Mouse (Mus musculus) liver, embryonic 14.5 days (tissue): ENCODE measurements around the gene Smyd3. TPM values are rescaled to one million over a fixed set of nuclear protein-coding genes. Genes with fewer than 3 reads are reported as not detected.

Experiments
- ATAC-seq: fragments of 200-750 bp; cut with Nextera tagmentation; 2 replicates; pipeline ENCODE4 v1.8.0; 2017; ENCODE audit warnings: moderate number of reproducible peaks, mild to moderate bottlenecking, moderate library complexity; ENCODE audit not compliant: insufficient read depth
- DNase-seq, 3 experiments: peaks; one replicate each; pipeline ENCODE4 v3.0.0-alpha.2; 2012 to 2013; ENCODE audit warnings: low read depth in 3 of 3, low spot score in 3 of 3
- H3K27ac ChIP-seq: fragments of 300-500 bp; sonication (generic); 2 replicates; pipeline ENCODE4 v1.5.1; 2014; ENCODE audit warnings: moderate library complexity, mild to moderate bottlenecking, control low read depth, inconsistent platforms
- H3K27me3 ChIP-seq: fragments of 300-500 bp; sonication (generic); 2 replicates; pipeline ENCODE4 v1.6.1; 2014; ENCODE audit warnings: mild to moderate bottlenecking, low read length, moderate library complexity; ENCODE audit not compliant: control insufficient read depth, insufficient read depth
- H3K36me3 ChIP-seq: fragments of 300-500 bp; sonication (generic); replicated peaks from 2 replicates; pipeline ENCODE4 v1.6.1; 2014; ENCODE audit warnings: low read depth; ENCODE audit not compliant: control insufficient read depth, insufficient read depth
- H3K4me1 ChIP-seq, 2 experiments: fragments of 200-500 bp in 1 of 2; fragments of 300-500 bp in 1 of 2; sonication (generic) in 1 of 2; replicated peaks; 2 replicates each; pipeline ENCODE4 v1.6.1; 2012 to 2014; ENCODE audit warnings: antibody characterized with exemption in 1 of 2, inconsistent platforms in 1 of 2, low read length in 1 of 2; ENCODE audit not compliant: control insufficient read depth in 2 of 2, insufficient read depth in 2 of 2
- H3K4me2 ChIP-seq: fragments of 300-500 bp; sonication (generic); 2 replicates; pipeline ENCODE4 v1.6.1; 2014; ENCODE audit warnings: low read depth, mild to moderate bottlenecking, control low read depth, moderate library complexity
- H3K4me3 ChIP-seq, 2 experiments: fragments of 200-500 bp in 1 of 2; fragments of 300-500 bp in 1 of 2; sonication (generic) in 1 of 2; 2 replicates each; pipeline ENCODE4 v1.5.1; 2012 to 2014; ENCODE audit warnings: low read depth in 2 of 2, low read length in 2 of 2, mild to moderate bottlenecking in 2 of 2, control low read depth in 1 of 2, inconsistent platforms in 1 of 2, moderate library complexity in 1 of 2; ENCODE audit not compliant: insufficient read depth in 1 of 2
- H3K9ac ChIP-seq: fragments of 300-500 bp; sonication (generic); replicated peaks from 2 replicates; pipeline ENCODE4 v1.6.1; 2014; ENCODE audit warnings: mild to moderate bottlenecking, control low read depth, moderate library complexity
- H3K9me3 ChIP-seq: fragments of 300-500 bp; sonication (generic); 2 replicates; pipeline ENCODE4 v1.6.1; 2016; ENCODE audit warnings: low read length, mixed read lengths; ENCODE audit not compliant: control insufficient read depth
- CTCF ChIP-seq: IDR thresholded peaks from 2 replicates; pipeline ENCODE4 v1.5.1; 2016; ENCODE audit warnings: antibody characterized with exemption, low read depth, control low read depth
- EP300 ChIP-seq: IDR thresholded peaks from 2 replicates; pipeline ENCODE4 v1.6.1; 2016; ENCODE audit warnings: antibody characterized with exemption, low read depth
- WGBS: fragments of 180-500 bp; shearing (Covaris S2); extraction: QIAGEN DNeasy Blood & Tissue Kit; methylation state at CpG from one replicate; pipeline ENCODE4 v1.1.7; 2014; ENCODE audit not compliant: insufficient replicate concordance; 5-methylcytosine and 5-hydroxymethylcytosine counted together
- polyA plus RNA-seq, 2 experiments: library from polyadenylated mRNA; depleted of rRNA in 1 of 2; stranded (reverse) in 1 of 2; unstranded in 1 of 2; fragments of >200 nt; fragmentation: Nextera tagmentation in 1 of 2; extraction: Ambion mirVana in 1 of 2; gene quantifications; 2 replicates each; pipeline versions ENCODE4 v1.2.1 to v1.2.3; 2012 to 2014

The Smyd3 gene
- polyA plus RNA-seq, 2 experiments = 2.6 to 6.6 TPM

DNA sequence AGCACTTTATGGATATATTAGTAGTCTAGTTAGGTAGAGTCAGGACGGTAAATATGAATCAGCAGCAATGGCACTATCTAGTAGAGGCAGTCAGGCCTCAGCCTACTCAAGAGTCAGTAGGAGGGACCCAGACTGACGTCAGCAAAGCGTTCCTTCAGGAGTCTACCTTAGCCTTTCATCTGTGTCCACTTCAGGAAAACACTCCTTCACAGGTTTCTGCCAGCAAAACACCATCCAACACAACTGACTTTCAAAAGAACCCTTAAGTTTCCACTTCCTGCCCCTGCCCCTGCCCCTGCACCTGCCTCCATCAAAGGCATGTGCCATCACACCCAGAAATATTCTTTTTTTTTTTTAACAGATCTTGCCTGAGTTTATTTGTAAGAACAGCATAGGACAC lies 2.1 kb upstream of the Smyd3 start:
- WGBS = 71% methylated on average over 3 of the region's 3 CpGs
- TF ChIP-seq CTCF (no peak), EP300 (no peak)
- Histone ChIP-seq H3K4me2 (no peak overlapping the region), H3K4me1 (peaks cover 5 to 6% of the 10 kb centered on the region in 2 experiments; a peak in 2 of 4 replicates), H3K9ac (no peak overlapping the region), H3K27me3 (no peaks in the 10 kb centered on the region), H3K27ac (no peak overlapping the region), H3K36me3 (no peaks in the 10 kb centered on the region), H3K9me3 (no peaks in the 10 kb centered on the region), H3K4me3 (no peak overlapping the region)
- DNase-seq (no peak), ATAC-seq (no peak)

DNA sequence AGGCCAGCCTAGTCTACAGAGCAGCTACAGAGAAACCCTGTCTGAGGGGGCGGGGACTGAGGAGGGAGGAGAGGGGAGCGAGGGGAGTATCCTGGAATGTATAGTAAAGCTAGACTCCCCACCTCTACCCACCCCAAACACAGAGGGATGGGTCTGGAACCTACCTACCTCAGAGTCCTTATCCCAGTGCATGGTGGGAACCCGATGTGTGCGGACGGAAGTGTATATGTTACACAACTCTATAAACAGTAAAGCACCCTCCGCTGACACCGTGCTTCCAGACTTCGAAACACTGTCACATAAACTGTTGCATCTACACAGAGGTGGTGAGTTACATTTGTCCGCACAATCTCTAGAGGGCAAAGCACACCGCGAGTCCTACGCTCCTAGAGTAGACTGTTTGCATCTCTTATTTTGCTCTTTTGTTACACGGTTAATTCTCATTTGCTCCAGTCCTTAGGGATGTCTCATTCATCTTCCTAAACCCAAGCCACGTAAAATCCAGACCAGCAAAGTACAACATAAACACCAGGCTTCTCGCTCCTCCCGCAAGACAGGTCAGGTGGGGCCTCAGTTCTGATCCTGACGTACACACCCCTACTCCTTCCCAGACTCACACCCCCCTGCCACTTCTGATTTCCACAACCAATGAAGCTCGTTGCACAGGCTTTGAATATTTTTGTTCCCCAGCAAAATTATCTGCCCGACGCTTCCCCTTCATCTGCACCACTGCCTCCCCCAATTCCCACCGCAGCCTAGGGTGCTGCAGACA lies 714 bp downstream of the Smyd3 start:
- H3K9me3 ChIP-seq = no peaks in the 10 kb centered on the region
- DNase-seq = peak in 2 of 3 experiments; percentile 22 to 33
- no peaks in the 10 kb centered on the region for H3K27me3 ChIP-seq
- H3K4me3 ChIP-seq = peak overlapping the region; percentile 70 to 75
- ATAC-seq = peak; percentile 77
- peak overlapping the region; percentile 40 for H3K27ac ChIP-seq
- H3K36me3 ChIP-seq = no peaks in the 10 kb centered on the region
- H3K9ac ChIP-seq = peak overlapping the region; percentile 78
- H3K4me2 ChIP-seq = peak overlapping the region; percentile 98
- TF ChIP-seq CTCF (no peak), EP300 (no peak)
- WGBS = under 1% methylated on average over 21 of the region's 21 CpGs
- peaks cover 5 to 6% of the 10 kb centered on the region in 2 experiments; a peak in 2 of 4 replicates for H3K4me1 ChIP-seq

DNA sequence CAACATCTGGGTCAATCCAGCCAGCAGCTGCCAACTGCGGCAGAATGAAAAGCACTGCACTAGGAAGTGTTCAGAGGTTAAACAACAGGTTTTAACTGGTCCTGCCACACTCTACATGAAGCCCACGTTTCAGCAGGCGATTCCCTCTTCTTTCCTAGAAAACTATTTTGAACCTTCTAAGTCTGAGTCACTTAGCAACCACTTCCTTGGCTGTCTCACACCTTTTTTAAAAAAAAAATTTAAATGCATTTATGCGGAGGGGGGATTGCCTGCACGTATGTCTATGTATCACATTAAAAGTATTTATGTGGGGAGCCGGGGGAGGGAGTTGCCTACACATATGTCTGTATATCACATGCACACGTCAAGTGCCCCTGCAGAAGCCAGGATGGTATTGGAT lies 5.9 kb downstream of the Smyd3 start:
- no peak for ATAC-seq
- TF ChIP-seq CTCF = no peak
- no peak for TF ChIP-seq EP300
- no peaks in the 10 kb centered on the region for H3K27me3 ChIP-seq
- H3K4me2 ChIP-seq = no peak overlapping the region
- no peak overlapping the region for H3K4me3 ChIP-seq
- H3K9me3 ChIP-seq = no peaks in the 10 kb centered on the region
- 66% methylated on average over 7 of the region's 7 CpGs for WGBS
- no peaks in the 10 kb centered on the region for H3K36me3 ChIP-seq
- H3K9ac ChIP-seq = no peak overlapping the region
- H3K4me1 ChIP-seq = peaks cover 4 to 5% of the 10 kb centered on the region in 2 experiments; a peak in 2 of 4 replicates
- no peak overlapping the region for H3K27ac ChIP-seq
- DNase-seq = no peak

DNA sequence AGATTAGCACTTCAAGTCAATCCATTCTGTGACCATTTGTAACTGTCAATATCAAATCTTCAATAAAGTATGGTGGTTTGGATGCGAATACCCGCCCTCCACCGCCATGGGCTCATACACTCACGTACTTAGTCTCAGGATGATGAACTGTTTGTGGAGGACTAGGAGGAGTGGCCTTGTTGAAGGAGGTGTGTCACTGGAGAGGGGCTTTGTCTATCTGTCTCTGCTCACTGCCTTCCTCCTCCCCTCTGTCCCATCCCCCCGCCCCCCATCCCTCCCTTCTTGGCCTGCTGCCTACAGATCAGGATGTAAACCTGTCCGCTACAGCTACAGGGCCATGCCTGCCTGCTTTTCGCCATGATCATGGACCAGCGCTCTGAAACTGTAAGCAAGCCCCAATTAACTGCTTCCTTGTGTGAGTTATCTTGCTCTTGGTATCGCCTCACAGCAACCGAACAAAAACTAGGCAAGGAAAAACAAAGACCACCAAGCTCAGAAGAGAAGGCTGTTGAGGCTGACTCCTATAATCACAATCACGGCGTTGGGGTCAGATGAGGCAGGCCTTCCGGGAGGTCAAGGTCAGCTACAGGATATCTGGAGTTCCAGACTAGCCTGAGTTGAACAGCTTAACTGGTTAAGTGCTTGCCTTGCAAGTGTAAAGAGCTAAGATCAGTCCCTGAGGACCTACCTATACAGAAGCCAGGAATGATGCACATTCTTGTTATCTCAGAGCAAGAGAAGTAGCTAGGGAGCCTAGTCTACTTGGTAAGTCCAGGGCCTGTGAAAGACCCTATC lies 7.1 kb downstream of the Smyd3 start:
- Histone ChIP-seq H3K27me3 (no peaks in the 10 kb centered on the region), H3K4me2 (no peak overlapping the region), H3K4me3 (no peak overlapping the region), H3K9me3 (no peaks in the 10 kb centered on the region), H3K9ac (no peak overlapping the region), H3K4me1 (no peaks in the 10 kb centered on the region), H3K27ac (no peak overlapping the region), H3K36me3 (no peaks in the 10 kb centered on the region)
- no peak for DNase-seq
- TF ChIP-seq EP300 (no peak), CTCF (no peak)
- WGBS = 77% methylated on average over 13 of the region's 13 CpGs
- ATAC-seq = no peak

DNA sequence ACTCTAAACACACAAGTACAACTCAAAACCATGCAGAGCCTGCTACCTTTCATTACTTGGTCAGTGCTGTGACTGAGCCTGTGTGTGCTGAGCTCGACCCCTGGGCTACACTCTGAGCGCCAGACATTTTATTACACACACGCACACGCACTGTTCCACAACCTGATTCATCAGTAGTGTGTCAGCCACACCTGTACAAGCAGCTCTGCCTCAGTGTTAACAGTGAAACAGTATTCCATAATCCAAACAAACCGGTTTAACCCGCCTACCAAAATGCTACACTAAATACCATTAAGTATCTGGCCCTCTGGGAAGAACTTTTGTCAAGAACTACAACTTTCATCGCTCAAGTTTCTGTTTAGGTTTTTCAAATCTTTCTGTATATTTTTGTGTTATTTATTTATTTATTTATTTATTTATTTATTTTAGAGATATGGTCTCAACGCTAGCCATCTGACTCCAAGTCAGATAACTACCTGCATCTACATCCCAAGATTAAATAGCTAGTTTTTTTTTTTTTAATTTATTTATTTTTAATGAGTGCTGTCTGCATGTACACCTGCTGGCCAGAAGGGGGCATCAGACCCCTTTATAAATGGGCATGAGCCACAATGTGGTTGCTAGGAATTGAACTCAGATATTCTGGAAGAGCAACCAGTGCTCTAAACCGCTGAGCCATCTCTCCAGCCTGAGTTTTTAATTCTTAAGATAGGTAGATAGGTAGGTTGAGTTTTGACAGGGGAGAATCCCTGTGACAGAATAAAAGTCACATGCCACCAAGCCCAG lies 11.1 kb downstream of the Smyd3 start:
- Histone ChIP-seq H3K4me1 (no peaks in the 10 kb centered on the region), H3K27me3 (no peaks in the 10 kb centered on the region), H3K9ac (no peak overlapping the region), H3K4me3 (no peak overlapping the region), H3K36me3 (no peaks in the 10 kb centered on the region), H3K9me3 (no peaks in the 10 kb centered on the region), H3K4me2 (no peak overlapping the region), H3K27ac (no peak overlapping the region)
- DNase-seq (peak in 2 of 3 experiments; percentile 28 to 33), ATAC-seq (no peak)
- TF ChIP-seq EP300 (no peak), CTCF (peak; percentile 73)
- WGBS = 56% methylated on average over 9 of the region's 9 CpGs
